Mouse (Mus musculus): Measurements from ENCODE around the gene Cenpp.

DNA sequence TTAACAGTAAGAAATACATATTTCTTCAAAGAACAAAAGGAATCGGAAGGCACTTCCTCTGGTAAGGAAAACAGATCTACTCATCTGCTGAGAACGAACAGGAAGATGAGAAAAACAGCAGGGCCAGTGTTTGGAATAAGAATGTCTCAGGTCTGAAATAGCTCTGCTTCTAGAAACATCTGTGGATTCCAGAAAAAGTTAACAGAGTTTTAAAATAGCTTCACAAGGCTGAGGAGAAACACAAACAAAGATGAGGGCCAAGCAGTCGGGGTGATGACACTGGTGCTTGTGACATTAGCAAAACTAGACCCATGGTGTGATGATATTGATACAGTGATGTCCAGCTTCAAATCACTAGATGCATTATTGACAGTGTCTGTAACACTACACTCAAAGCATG, 145.4 kb downstream of the Cenpp start:
- TF ChIP-seq CTCF (IDR thresholded peaks at IDR 0.05; ENCODE audit: low read depth) (no peak), EP300 (IDR thresholded peaks at IDR 0.05; ENCODE audit: low read depth) (no peak)
